1 mouse cellular context compared by ENCODE assay signal in the genomic region with DNA sequence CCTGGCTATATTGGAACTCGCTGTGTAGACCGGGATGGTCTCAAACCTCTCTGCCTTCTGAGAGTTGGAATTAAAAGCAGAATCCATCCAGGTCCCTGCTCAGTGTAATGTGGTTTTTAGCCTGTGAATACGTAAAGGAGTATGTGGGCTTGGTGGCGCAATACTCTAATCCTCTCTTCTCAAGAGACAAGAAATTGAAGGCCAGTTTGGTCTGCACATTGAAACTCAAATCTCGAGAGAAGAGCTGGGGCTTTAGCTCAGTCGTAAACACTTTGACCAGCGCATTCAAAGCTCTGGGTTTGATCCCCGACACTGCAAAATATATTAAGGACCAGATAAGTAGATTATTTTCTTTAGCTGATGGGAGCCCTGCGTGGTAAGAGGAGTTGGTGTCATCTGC.
TF ChIP-seq lines count a peak whose summit lies in the region.

No protein-coding gene starts in this region.

TF ChIP-seq in CH12.LX, 34 proteins besides CTCF, POLR2A, EP300 and RAD21 (continued from another document):
- TF ChIP-seq RCOR1 (conservative IDR thresholded peaks at IDR 0.05; ENCODE audit: low read depth, low read length) (no peak), MEF2A (IDR thresholded peaks at IDR 0.05; ENCODE audit: borderline replicate concordance, low read depth, low read length) (no peak), CHD2 (IDR thresholded peaks at IDR 0.05; ENCODE audit: low read length) (peak; percentile 79), KAT2A (IDR thresholded peaks at IDR 0.05; ENCODE audit: insufficient replicate concordance, low read length) (no peak), TBP (conservative IDR thresholded peaks at IDR 0.05; ENCODE audit: low read depth, low read length) (no peak), JUND (conservative IDR thresholded peaks at IDR 0.05; ENCODE audit: low read depth, low read length) (no peak), ZC3H11A (IDR thresholded peaks at IDR 0.05; ENCODE audit: low read depth, low read length) (no peak), SMC3 (IDR thresholded peaks at IDR 0.05; ENCODE audit: low read depth, low read length) (no peak), CHD1 (IDR thresholded peaks at IDR 0.05; ENCODE audit: low read depth, low read length) (peak; percentile 47; the same call in 1 of the 2 replicates), TCF12 (IDR thresholded peaks at IDR 0.05; ENCODE audit: low read depth, low read length) (no peak), SIN3A (IDR thresholded peaks at IDR 0.05; ENCODE audit: low read length) (no peak), JUN (IDR thresholded peaks at IDR 0.05; ENCODE audit: insufficient read depth, low read depth, low read length) (no peak)
